Mouse (Mus musculus) layer of hippocampus, adult 9-10 months (tissue): ENCODE results near the gene Gm12253.

Source experiments
- DNase-seq: peaks from one replicate; pipeline ENCODE4 v3.0.0; 2022; ENCODE audit warnings: low spot score

The Gm12253 gene

DNA sequence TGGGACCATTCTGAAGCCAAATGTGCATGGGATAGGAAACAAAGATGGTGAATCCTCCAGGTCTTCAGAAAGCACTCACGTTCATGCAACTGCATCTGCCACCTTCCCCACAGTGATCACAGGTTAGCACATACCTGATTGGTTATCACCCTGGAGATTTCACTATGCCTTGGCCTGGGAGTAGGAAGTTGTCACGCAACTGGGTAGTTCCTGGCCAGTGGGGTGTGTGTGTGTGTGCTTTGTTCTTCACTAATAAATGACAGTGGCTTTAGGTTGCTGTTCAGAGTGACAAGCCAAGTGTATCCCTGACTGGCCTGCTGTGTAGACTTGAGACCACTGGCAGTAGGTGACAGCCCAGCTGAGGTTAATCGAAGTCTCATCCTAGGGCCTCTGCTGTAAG, at the start of gene Gm12253:
Gm12253 (plus strand) TSS at position 301 of the 400 bp plus-strand sequence.
- DNase-seq = no peak

DNA sequence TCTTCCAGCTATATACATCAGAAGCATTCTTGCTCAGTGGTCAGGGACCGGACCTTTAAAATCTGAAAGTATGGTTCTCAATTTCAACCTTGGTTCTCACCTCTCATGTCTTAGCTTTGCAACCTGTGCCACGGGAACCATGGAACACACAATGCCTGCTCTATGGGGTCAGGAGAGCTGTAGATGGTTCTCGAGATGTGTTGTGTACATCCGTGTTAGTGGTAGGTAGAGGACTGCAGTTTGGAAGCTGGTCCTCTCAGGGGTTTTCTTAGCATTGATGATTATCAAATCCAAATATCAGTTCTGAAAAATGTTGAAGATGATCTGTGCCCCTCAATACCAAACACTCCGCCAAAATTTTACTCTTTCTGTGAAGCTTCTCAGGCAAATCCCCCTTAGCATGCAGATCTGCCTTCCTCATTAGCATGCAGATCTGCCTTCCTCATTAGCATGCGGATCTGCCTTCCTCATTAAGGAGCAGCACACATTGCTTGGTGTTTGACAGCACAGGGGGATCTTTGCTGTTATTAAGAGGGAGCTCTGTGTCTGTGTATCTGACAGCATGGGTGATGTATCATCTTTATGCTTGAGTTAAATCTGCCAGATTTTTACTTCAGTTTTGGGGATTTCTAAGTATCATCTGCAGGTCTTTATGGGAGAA, 32.2 kb upstream of the Gm12253 start:
- DNase-seq = no peak

DNA sequence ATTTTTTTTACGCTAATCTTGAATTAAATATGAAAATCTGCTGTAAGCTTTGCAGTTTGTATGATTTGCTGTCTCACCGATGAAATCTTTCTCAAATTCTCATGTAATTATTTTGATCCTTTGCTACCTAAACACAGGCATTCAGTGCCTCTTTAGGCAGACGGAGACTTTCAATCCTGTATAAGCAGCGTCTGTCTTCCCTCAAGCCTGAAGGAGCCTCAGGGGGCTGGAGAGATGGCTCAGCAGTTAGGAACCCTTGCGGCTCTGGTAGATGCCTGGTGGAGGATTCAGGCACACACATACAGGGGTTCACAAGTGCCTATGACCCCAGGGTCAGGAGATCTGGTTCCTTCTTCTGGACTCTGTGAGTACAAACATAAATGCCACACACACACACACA, 31.7 kb upstream of the Gm12253 start:
- no peak for DNase-seq

DNA sequence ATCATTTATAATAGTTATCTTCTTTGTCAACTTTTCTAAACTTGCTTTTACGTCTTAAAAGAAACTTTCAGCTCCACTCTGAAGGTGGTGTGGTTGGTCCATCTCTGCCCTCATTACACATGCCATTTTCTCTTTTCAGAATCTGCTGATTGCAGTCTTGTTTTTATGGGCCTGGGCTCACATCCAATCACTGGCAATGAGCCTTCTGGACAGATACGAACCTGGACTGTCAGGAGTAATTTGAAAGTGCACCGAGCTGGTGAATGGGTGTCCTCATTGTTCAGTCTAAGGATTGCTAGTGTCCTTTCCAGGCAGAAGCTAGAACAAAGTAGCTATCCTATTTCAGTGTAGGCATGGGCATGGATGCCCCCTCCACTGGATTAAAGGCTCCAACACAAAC, 24.3 kb upstream of the Gm12253 start:
- no peak for DNase-seq

DNA sequence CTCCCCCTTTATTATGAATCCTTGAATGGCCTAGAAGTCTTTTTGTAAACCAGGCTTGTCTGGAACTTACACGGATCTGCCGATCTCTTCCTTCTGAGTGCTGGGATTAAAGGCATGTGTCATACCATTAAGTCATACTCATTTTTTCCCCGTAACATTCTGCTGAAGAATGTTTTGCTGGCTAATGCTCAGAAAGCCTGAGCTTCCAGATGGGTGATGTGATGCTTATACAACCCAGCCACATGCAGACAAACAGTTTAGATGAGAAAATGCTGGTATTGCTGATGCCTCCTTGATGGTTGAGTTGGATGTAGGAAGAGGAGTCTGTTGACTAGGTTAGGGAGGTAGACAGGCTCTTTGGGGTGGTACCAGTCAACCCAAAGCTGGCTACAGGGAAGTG, 14.0 kb upstream of the Gm12253 start:
- DNase-seq = peak; percentile 15

DNA sequence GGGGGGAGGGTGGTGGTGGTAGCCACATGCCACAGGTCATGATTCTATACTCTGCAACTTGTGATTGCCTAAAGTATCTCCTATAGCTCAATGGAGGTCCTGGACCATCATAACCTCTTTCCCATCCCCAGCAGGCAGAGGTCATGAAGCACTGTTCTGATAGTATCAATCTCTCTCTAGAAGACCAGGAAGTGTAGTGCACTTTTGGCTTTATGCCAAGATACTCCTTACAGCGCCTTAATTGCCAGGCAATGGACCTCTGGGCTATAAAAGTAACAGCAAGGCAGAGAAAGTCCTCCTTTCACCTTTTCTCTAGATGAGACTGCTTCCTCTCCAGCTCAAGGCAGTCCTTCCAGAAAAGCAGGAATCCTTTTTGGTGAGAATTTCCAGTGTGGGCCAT, 11.5 kb upstream of the Gm12253 start, which contains the start of gene 1810065E05Rik:
1810065E05Rik (plus strand) TSS at position 297 of the 400 bp plus-strand sequence.
- no peak for DNase-seq

DNA sequence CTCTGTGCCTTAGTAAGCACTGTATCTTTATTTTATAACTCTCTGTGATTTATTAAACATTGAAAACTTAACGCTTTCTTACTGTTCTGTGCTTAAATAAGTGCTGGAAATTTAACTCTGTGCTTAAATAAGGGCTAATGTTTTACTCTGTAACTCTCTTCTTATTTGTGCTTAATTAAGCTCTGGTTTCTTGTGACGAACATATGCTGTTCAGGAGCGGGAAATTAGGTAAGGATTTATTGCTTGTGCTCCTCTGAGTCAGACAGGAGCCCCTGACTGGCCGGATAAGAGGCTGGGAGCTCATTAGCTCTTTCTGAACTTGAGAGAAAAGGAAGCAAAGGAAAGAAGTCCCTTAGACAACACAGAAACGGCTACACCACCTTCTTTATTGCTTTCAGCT, 5.5 kb downstream of the Gm12253 start:
- DNase-seq = no peak

DNA sequence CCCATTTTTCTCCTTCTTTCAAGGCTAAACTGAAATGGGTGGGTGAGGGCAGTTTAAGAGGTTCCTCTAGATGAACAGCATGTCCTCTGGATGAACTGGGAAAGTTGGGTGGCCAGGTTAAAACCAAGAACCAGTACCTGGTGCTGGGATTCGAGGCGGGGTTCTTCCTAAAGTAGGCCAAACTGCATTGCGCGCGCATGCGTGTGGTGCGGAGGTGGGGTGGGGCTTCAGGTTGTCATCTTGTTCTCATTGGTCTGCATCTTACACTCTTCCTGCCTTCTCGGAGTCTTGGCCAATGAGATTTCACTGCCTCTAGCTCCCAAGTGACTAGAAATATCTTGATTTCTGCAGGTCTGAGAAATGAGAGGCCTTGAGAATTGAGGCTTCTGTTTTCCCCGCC, 20.4 kb downstream of the Gm12253 start, which contains the start of gene Lypd9:
Lypd9 (minus strand) TSS at position 165 of the 400 bp plus-strand sequence.
- no peak for DNase-seq

DNA sequence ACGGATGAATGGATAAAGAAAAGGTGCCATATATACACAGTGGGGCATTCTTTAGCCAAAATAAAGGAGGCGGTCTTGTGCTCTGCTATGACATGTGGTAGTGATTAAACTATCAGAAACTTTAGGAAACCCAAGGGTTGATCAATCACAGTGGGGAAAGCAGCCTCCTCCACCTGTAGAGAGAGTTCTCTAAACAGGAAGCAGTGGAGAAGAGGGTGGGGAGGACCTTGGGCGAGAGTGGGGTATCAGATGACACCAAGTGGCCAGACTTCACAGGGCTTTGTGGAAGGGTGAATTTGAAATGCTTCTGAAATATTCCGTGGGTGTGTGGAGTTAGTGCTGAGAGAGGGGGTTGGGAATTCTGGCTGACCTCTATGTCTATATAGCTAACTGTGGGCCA, 21.2 kb downstream of the Gm12253 start:
- DNase-seq = no peak

DNA sequence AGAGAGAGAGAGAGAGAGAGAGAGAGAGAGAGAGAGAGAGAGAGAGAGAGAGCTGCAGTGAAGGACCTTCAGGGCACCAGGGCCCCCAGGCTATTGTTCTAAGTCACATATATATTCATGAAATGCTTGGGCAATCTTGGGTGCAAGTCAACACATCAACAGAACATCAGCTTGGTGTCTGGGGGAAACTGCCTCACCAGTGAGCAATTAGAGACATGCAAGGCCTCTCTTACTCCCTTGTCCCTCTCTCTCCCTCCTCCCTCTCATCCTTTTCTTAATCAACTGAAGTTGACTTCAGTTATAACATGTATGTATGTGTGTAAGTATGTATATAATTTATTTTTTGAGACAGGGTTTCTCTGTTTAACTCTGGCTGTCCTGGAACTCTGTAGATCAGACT, 29.8 kb downstream of the Gm12253 start, which contains the start of gene Olfr30:
Olfr30 (minus strand) TSS at position 101 of the 400 bp plus-strand sequence.
- no peak for DNase-seq
